Mouse (Mus musculus) heart, adult 2 months (tissue): ENCODE results near the gene Fgf10. TPM values are rescaled to one million over a fixed set of nuclear protein-coding genes. Genes with fewer than 3 reads are reported as not detected.

Experiments used
- DNase-seq, 2 experiments: peaks; one replicate each; pipeline ENCODE4 v3.0.0; 2021
- H3K27ac ChIP-seq: fragments of 200-600 bp; 2 replicates; pipeline ENCODE4 v1.8.1; 2022
- H3K27me3 ChIP-seq: fragments of 200-500 bp; 2 replicates; pipeline ENCODE4 v1.6.1; 2012; ENCODE audit warnings: mild to moderate bottlenecking, low read length, inconsistent platforms, mixed read lengths; ENCODE audit not compliant: control insufficient read depth, insufficient read depth
- H3K36me3 ChIP-seq: fragments of 200-500 bp; 2 replicates; pipeline ENCODE4 v1.6.1; 2012; ENCODE audit warnings: low read length, inconsistent platforms; ENCODE audit not compliant: control insufficient read depth, insufficient read depth
- H3K4me1 ChIP-seq: fragments of 200-500 bp; 2 replicates; pipeline ENCODE4 v1.6.1; 2011; ENCODE audit warnings: low read length; ENCODE audit not compliant: control insufficient read depth, insufficient read depth
- H3K4me3 ChIP-seq: fragments of 200-600 bp; 2 replicates; pipeline ENCODE4 v1.8.1; 2022
- H3K79me2 ChIP-seq: fragments of 200-500 bp; replicated peaks from 2 replicates; pipeline ENCODE4 v1.6.1; 2012; ENCODE audit warnings: mild to moderate bottlenecking, inconsistent platforms, low read length, moderate library complexity, mixed read lengths; ENCODE audit not compliant: control insufficient read depth, insufficient read depth
- H3K9ac ChIP-seq: fragments of 200-500 bp; 2 replicates; pipeline ENCODE4 v1.6.1; 2012; ENCODE audit warnings: low read depth, mild to moderate bottlenecking, control low read depth, inconsistent platforms, low read length, mixed read lengths
- CTCF ChIP-seq: fragments of 200-600 bp; IDR thresholded peaks from 2 replicates; pipeline ENCODE4 v1.8.1; 2022; ENCODE audit warnings: antibody characterized with exemption, mild to moderate bottlenecking, moderate library complexity
- EP300 ChIP-seq: fragments of 200-500 bp; IDR thresholded peaks from 2 replicates; pipeline ENCODE4 v1.6.1; 2011; ENCODE audit warnings: low read depth, low read length, control low read depth; ENCODE audit not compliant: insufficient read depth
- POLR2A ChIP-seq: fragments of 200-500 bp; IDR thresholded peaks from 2 replicates; pipeline ENCODE4 v1.6.1; 2011; ENCODE audit warnings: mild to moderate bottlenecking, low read depth, low read length, control low read depth; ENCODE audit not compliant: insufficient read depth
- WGBS: fragments of 180-500 bp; shearing (Covaris S2); methylation state at CpG from one replicate; pipeline ENCODE4 v1.1.7; 2018; 5-methylcytosine and 5-hydroxymethylcytosine counted together
- intact Hi-C: fragments of 180-260 bp; cut with DNase I; formaldehyde crosslinking; loops from one replicate; pipeline ENCODE4 v1.15.1; 2025
- polyA plus RNA-seq: library from polyadenylated mRNA; depleted of rRNA; stranded (reverse); fragments of >200 nt; gene quantifications from 2 replicates; pipeline ENCODE4 v1.2.3, GENCODE M21; 2012
- total RNA-seq, 2 experiments: library from RNA; stranded (reverse); gene quantifications; 2 replicates each; pipeline ENCODE4 v1.2.3; 2021

The Fgf10 gene
- total and polyA plus RNA-seq, 3 experiments, result 0.18 to 0.57 (median 0.44) TPM

DNA sequence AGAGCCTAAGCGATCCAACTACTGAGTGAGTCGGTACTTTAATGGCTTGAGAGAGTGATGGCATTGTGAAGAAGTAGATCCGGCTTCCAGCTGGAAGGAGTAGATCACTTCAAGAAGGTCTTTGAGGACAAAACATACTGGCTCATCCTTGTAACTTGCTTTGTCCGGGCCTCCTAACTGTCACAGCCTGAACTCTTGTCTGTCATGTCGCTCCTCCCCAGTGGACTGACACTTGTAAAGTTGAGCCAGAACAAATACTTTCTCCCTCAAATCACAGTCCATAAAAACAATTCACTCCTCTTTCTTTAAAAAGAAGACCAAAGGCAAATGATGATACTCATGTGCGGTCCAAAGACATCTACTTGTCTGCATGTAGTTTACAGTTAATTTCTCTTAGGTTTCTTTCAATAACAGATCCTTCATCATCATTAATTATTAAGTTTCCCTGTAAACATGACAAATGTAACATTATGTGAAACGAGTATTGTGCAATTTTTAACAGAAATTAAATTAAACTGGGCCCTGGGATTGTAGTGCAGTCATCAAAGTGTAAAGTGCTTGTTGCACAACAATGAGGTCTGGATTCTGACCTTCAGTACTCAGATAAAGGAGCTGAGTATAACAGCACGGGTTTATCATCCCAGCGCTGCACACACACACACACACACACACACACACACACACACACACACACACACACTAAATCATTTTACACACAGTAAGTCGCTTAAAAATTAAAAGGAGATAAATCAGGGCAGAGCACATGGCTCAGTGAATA, 159.2 kb downstream of the Fgf10 start:
- Histone ChIP-seq H3K79me2 (no peaks in the 10 kb centered on the region), H3K27me3 (peaks cover 2% of the 10 kb centered on the region; the same call in 1 of the 2 replicates), H3K9ac (no peak overlapping the region), H3K4me1 (no peaks in the 10 kb centered on the region), H3K27ac (no peak overlapping the region), H3K4me3 (no peak overlapping the region), H3K36me3 (no peaks in the 10 kb centered on the region)
- TF ChIP-seq EP300, result no peak
- TF ChIP-seq CTCF, result no peak
- TF ChIP-seq POLR2A, result no peak
- 73% methylated on average over 10 of the region's 10 CpGs for WGBS
- intact Hi-C loops, result no loop called here
- DNase-seq, result no peak

- no peaks in the 10 kb centered on the region for H3K36me3 ChIP-seq
Observed at GRCm38 (mm10) chr13:118834021-118834420, 164.4 kb downstream of the Fgf10 start.

GRCm38 (mm10) chr13:118835078-118835477, 165.5 kb downstream of the Fgf10 start:
- no peaks in the 10 kb centered on the region for H3K79me2 ChIP-seq
- no peak overlapping the region for H3K9ac ChIP-seq
- H3K36me3 ChIP-seq, result no peaks in the 10 kb centered on the region
- intact Hi-C loops, result no loop called here
- H3K4me1 ChIP-seq, result no peaks in the 10 kb centered on the region
- DNase-seq, result no peak
- no peak overlapping the region for H3K4me3 ChIP-seq
- H3K27ac ChIP-seq, result no peak overlapping the region
- no peak for TF ChIP-seq EP300
- no peak for TF ChIP-seq POLR2A
- no peak for TF ChIP-seq CTCF
- H3K27me3 ChIP-seq, result no peaks in the 10 kb centered on the region
- 69% methylated on average over 4 of the region's 4 CpGs for WGBS

More at GRCm38 (mm10) chr13:118834021-118834420, 164.4 kb downstream of the Fgf10 start:
- Histone ChIP-seq H3K4me3 (no peak overlapping the region), H3K27ac (no peak overlapping the region), H3K27me3 (no peaks in the 10 kb centered on the region), H3K4me1 (no peaks in the 10 kb centered on the region), H3K9ac (no peak overlapping the region), H3K79me2 (no peaks in the 10 kb centered on the region)
- TF ChIP-seq POLR2A (no peak), CTCF (no peak), EP300 (no peak)
- intact Hi-C loops, result no loop called here
- DNase-seq, result no peak
